Mouse (Mus musculus) regulatory T cell (primary cell): ENCODE measurements around the gene Csrnp3.
"Not testable (repeated sequence)": the region's sequence is repeated elsewhere in the genome, so short reads cannot be mapped to it uniquely, and the experiment has no call there.

ENCODE experiments used
- in situ Hi-C: fragments of 300-600 bp; cut with MboI, MseI; formaldehyde crosslinking; loops from one replicate; pipeline ENCODE4 v1.15.1; 2025; ENCODE audit warnings: high pct_unique_total_duplicates

The Csrnp3 gene

DNA sequence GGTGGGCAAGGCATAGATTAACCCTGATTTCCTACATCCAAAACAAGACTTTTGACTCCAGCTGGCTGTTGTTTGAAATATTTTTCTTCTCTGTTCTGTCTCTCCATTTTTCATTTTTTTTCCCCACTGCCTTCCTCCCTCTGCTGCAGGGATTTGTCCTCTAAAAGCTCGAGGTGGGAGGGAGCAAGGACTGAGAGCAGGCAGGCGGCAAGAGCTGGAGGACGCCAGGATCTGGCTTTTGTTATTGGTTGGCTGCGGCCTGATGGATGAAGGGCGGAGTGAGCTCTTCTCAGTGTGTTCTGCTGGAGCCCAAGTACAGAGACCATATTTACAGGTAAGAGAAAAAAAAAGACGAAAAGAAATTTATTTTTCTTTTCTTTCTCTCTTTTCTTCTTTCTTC is at the start of gene Csrnp3:
Csrnp3 (plus strand) TSS at position 217 of the 400 bp plus-strand sequence.
- in situ Hi-C loops, result no loop called here

- in situ Hi-C loops, result no loop called here
Observed at GRCm38 (mm10) chr2:65801054-65801709, 44.4 kb upstream of the Csrnp3 start.

GRCm38 (mm10) chr2:65806556-65806955 is 39.0 kb upstream of the Csrnp3 start:
- in situ Hi-C loops, result no loop called here

GRCm38 (mm10) chr2:65811203-65811602 is 34.4 kb upstream of the Csrnp3 start:
- in situ Hi-C loops, result not testable (repeated sequence)

- in situ Hi-C loops, result no loop called here
Observed at GRCm38 (mm10) chr2:65818080-65818796, 27.3 kb upstream of the Csrnp3 start.

DNA sequence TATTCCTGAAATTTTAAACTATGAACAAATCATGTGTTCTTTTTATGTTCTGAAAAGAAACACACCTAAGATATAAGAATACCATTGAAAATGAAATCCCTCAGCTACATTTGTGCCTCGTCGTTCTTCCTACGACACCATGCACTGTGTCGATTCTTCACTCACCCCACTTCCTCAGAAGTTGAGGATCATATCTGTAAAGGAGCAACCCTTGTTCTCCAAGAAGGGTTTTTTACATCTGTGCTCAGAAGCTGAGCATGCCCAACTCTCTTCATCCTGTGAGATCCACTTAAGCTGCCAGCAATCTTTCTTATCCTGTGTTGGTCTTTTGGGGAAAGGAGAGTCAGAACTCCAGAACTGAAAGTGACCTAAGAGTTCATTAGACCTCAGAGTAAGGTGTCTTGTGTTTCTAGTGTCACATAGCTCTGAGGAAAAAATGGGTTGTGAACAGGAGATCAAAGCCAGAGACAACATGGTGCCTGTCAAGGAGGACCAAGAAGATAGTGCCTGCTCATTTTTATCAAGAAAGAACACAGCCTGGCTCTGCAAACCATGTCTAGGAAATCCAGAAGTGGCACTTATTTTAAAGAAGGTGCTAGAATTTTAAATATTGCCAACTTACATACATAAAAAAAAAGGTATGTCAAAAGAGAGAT is 25.3 kb upstream of the Csrnp3 start:
- in situ Hi-C loops, result no loop called here

DNA sequence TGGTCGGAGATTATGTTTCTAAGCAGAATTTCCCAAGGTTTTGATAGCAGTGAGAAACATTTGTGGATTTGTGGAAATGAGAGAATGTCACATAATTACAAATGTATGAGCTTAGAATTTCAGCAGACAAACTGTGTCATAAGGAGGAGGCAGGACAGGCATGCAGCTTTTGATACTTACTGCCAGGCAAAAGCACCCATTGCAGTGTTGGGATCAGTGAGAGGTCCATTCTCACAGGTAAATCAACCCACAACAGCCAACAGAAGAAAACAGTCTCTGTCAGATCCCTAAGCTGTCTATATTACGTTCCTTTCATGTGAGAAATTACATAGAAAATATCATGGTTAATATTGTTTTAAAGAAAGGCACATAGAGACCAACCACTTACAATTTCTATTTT is 19.3 kb upstream of the Csrnp3 start:
- in situ Hi-C loops, result no loop called here

DNA sequence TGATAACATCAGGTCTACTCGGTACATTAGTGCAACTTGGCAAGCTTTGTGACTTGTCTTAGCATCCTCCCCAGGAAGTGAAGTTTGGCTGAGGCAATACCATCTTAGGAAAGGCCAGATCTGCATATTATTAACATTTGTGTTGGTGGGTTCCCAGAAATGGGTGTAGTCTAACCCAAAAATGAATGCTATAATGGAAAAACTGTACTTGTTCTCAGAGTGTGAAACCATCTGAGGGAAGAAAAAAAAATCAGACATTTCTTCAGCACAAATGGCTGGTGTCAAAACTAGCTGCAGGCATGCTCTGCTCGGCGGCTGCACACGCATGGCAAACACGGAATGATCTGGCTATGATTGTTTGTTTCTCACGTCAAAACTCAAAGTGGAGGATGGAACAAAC is 18.8 kb upstream of the Csrnp3 start:
- in situ Hi-C loops, result no loop called here

DNA sequence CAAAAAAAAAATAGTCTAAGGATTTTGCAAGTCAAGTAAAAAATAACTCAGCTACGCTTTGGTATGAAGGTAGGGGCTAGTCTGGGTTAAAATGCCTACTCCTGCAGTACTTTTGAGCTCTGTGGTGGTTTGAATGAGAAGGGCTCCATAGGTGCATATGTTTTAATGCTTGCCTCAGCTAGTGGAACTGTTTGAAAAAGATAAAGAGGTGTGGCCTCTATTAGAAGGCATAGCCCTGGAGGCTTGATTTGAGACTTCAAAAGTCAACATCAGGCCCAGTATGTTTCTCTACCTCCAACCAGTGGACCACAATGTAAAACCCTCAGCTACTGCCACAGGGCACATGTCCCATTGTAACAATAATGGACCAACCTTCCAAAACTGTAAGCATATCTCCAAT is 16.9 kb upstream of the Csrnp3 start:
- in situ Hi-C loops, result no loop called here

DNA sequence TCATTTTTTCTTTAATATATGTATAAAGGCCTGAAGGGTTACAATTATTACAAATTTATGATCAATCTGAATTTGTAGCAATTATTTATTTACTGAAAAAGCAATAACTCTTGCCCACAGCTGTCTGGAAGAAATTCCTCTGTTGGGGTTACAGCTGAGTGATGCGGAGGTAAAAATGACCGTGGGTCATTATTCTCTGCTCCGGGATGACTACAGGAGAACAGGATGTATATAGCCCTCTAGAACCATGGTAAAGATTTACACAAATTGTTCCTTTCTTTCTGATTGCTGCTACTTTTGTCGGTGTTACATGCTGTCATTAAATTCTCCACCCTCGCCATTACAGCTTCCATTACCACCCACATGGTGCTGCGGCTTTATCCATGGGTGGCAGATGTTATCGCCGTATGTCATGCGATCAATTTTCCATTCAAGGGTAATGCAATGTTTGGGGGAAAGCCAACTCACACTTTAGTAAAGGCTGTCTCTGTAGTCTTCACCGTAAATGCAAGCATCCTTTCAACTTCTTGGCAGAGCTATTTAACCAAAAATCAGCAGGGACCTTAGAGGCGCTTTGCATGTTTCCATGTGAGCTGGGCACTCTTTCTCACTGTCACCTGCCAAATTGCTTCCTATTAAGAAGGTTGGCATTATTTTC is 12.7 kb upstream of the Csrnp3 start:
- in situ Hi-C loops, result no loop called here

- in situ Hi-C loops, result no loop called here
Observed at GRCm38 (mm10) chr2:65833421-65833820, 12.1 kb upstream of the Csrnp3 start.

DNA sequence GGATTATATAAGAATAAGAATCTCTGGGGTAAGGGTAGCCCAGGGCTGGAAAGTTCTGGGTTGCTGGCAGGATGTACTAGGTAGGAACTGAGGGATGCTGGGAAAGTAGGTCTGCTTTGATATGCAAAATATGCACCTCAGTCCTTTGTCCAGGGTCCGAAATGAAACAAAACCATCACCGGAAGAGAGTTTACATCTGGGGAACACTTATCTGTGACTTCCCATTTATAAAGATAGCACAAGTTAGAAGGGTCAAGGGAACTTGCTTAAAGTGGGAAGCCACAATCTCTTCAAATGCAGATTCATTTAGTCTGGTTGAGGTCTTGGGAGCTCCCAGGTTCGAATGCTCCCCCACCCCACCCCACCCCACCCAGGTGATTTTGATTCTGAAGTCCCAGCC is 4.0 kb upstream of the Csrnp3 start:
- in situ Hi-C loops, result no loop called here

DNA sequence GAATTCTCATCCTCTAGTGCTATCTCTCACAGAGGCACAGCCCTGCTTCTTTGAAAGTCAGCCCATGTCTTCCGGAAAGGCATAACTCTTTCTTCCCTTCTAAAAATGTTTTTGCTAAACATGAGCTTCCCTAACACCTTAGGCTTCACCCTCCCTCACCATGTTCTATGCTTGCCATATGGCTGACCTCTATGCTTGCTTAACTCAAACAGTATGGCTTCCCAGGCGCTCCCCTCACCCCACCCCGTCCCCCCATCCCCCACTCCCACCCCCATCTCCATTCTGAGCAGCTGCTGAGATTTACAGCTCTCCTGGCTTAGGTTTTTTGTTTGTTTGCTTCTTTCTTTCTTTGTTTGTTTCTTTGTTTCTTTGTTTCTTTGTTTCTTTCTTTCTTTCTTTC is 3.2 kb upstream of the Csrnp3 start:
- in situ Hi-C loops, result no loop called here

DNA sequence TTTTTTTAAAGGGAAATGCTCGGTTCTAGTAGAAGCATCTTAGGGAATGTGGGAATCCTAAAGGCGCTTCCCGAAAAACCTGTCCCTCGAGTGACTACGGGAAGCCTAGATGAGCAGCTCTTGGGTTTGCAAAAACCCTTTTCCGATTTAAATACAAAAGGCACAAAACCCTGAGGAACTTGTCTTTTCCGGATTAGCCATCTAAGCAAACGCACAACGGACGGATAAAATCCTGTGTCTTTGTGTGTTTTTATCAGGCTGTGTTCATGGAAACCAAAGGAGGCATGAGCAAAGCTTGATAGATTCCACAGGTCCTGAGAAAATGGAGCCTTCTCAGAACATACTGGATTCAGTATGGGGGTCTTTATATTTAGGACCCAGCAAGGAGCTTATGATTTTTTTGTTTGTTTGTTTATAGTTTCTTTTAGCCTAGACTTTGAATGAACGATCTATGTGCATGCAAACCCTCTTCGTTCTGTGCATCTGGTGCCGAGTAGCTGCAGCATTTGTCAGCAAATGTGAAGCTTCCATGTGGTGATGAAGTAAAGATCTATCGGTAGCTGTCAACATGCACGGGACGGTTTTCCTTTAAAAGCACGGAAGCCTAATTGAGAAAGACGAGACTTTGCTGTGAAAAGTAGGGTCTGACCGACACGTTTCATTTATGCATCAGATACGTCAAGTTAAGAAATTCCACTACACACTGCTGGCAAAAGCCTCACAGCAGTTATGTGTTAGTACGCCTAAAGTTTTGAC is 611 bp downstream of the Csrnp3 start:
- in situ Hi-C loops, result no loop called here

GRCm38 (mm10) chr2:65847463-65848110 is 2.0 kb downstream of the Csrnp3 start:
- in situ Hi-C loops, result no loop called here

DNA sequence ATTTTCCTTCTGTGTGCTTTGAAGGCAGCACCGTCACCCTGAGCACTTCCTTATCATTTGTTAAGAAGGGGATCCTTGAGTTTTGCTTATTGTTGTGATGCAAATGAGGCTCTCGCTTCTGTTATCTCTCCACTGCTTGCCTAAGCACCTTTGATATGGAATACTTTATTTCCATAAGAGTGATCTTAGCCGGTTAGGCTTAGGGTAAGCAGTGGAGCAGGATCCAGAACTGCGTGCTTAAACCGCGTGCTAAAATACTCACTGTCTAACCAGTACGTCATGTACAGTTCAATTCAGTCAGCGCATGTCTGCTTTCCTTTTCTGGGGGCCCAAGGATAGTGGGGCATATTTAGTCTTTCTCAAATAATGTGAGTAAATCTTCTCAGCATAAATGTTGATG is 3.1 kb downstream of the Csrnp3 start:
- in situ Hi-C loops, result no loop called here

GRCm38 (mm10) chr2:65850282-65850681 is 4.7 kb downstream of the Csrnp3 start:
- in situ Hi-C loops, result not testable (repeated sequence)

- in situ Hi-C loops, result no loop called here
Observed at GRCm38 (mm10) chr2:65856791-65857190, 11.2 kb downstream of the Csrnp3 start.

DNA sequence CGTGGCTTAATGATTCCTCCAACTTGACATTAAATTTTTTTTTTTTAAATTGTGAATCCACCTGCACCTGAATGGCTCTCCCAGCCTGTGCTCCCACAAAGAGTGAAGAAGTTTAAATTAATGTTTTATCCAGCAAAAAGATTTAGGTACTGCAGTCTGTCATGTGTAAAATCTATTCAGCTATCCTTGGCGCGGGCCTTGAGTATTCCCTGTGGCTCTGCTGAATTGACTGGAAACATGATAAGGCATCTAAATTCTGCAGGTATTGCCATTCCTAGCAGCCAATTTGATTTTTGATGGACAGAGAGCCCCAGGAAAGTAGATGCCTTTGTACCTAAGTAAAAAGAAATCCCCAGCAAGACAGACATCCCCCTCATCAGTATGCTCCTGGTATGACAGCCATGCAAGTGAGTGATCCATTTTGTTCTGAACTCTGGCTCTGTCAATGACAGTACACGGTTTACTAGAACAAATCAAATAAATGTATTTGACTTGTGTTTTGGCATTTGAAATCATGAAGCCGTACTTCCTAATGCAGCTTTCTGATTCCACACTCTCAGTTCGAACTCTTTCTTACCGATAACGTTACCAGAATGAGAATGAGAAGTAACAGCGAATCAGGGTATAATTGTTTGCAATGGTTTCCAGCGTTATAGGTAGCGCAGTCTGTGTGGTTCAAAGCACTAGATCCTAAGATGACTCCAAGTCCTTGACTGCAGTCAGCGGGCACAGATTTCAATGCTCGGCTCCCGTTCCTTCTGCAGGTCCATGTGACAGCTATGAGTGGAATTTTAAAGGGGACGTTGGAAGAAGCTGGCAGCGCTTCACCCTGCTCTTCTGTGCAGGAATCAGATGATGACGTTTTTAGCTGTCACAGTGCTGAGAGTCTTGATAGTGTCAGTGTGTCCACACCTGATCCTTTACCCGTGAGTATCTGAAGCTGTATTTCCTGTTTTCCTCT is 14.5 kb downstream of the Csrnp3 start:
- in situ Hi-C loops, result no loop called here

- in situ Hi-C loops, result no loop called here
Observed at GRCm38 (mm10) chr2:65864778-65865339, 19.3 kb downstream of the Csrnp3 start.
